Mouse (Mus musculus) cerebellum, postnatal 25 days (tissue): Measurements from ENCODE around the gene Zbtb16.

Experiments used
- DNase-seq, 2 experiments: peaks; one replicate each; pipeline ENCODE4 v3.0.0; 2021; ENCODE audit warnings: mixed read lengths in 2 of 2

Gene Zbtb16

GRCm38 (mm10) chr9:48697470-48697815 lies 138.6 kb downstream of the Zbtb16 start:
- no peak for DNase-seq

- DNase-seq: no peak
Observed at GRCm38 (mm10) chr9:48696731-48697469, 139.1 kb downstream of the Zbtb16 start.

GRCm38 (mm10) chr9:48696330-48696729 lies 139.7 kb downstream of the Zbtb16 start:
- DNase-seq: no peak

DNA sequence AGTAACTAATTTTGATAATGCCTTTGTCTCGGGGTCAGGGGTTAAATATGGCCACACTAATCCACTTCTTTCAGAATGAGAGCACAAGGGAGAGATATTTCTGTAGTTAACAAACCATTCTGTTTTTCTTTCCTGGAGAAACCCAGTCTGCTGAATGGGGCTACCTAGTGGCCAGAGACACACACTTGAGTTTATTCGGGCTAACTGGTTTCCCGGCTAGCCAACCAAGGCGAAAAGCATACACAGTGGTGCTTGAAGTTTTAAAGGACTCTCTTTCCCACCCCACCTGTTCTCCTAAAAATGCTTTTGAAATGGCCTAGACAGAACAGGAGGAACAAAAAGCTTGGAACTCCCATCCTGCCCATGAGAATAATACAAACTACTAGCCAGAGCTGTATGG lies 140.2 kb downstream of the Zbtb16 start:
- DNase-seq: no peak

DNA sequence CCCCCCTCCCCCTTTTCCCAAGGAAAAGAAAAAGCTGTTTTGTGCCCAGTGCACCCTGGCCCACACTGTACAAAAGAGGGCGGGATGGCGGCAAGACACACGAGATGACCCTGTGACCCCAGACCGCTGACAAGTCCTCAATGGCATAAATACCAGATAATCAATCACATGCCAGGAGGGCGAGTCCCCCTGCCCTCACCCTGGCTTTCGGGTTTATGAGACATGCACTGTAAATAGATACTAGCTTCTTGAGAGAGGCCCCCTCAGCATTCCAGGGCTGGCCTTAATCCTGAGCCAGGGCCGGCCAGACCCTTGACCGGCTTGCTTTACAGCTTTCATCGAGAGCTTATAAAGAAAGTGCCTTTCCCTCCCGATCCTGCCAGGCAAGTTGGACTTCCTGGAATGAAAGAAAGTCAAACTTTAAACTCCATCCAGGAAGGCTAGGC lies 141.4 kb downstream of the Zbtb16 start:
- DNase-seq: no peak

GRCm38 (mm10) chr9:48693696-48694095 lies 142.3 kb downstream of the Zbtb16 start:
- no peak for DNase-seq

GRCm38 (mm10) chr9:48689718-48689980 lies 146.4 kb downstream of the Zbtb16 start:
- DNase-seq: no peak

- no peak for DNase-seq
Observed at GRCm38 (mm10) chr9:48688859-48689717, 146.9 kb downstream of the Zbtb16 start.

DNA sequence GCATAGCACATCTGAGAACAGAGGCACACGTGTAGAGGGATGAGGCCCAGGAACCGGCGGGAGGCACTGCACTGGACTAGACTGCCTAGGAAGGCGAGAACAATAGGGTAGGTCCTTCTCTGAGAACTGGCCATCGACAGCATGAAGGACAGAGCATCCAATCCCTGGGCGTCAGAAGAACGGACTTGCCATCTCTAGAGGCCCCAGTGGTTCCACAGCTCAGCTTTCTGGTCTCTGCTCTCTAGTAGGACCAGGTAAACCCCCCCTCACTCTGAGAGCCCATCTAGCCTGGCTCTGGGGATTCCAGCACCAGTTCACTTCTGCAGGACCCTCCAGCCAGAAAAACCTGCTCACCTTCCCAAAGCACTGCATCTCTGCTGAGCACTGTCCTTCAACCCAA lies 148.1 kb downstream of the Zbtb16 start:
- DNase-seq: no peak

DNA sequence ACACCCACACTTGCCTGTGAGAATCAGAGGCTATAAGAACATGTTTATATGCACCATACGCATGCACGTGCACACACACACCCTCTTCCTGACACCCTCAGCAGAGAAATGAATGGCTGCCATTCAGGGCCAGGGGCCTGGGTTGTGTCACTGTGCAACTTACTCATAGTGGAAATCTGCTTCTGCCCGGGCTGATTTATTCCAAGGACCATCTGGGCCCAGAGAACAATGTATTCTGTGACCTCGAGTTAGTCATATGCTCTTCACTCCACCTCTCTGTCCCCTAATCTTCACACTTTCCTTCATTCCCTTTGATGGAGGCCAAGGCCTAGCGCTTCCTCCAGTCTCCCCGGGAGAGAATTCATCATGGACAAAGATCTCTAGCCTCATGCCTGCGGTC lies 150.3 kb downstream of the Zbtb16 start:
- no peak for DNase-seq

DNA sequence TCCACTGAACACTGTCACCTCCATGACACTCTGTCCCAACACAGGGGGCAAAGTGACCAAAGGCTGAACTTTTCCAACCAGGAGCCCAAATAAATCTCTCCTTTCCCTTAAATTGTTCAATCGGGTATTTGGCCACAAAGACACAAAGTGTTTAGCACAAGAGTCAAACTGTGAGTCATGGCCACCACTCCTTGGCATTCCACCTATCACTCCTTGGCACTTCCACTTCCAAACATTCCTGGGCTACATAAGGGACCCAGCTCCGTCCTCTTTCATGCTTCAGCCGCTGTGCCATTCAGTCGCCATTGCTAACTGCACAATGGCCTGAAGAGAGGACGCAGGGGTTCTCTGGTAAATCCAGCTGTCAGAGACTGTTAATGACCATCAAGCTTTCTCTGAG lies 151.9 kb downstream of the Zbtb16 start:
- no peak for DNase-seq

DNA sequence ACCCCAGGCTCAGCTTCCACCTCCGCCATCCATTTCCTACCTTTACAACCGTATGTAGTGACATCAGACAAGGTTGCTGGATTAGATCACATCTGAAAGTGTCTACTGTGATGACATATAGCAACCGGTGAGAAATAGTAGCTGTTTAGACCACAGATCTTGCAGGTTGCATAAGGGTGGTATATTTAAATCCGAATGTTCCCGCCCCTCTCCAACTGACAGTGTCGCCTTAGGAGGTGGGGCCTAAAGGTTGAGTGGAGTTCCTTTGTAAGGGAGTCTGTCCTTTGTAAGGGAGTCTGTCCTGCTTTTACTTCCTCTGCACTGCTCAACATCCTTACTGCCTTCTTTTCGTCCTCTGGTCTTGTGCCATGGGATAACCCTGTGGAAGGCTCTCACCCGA lies 154.8 kb downstream of the Zbtb16 start:
- no peak for DNase-seq

DNA sequence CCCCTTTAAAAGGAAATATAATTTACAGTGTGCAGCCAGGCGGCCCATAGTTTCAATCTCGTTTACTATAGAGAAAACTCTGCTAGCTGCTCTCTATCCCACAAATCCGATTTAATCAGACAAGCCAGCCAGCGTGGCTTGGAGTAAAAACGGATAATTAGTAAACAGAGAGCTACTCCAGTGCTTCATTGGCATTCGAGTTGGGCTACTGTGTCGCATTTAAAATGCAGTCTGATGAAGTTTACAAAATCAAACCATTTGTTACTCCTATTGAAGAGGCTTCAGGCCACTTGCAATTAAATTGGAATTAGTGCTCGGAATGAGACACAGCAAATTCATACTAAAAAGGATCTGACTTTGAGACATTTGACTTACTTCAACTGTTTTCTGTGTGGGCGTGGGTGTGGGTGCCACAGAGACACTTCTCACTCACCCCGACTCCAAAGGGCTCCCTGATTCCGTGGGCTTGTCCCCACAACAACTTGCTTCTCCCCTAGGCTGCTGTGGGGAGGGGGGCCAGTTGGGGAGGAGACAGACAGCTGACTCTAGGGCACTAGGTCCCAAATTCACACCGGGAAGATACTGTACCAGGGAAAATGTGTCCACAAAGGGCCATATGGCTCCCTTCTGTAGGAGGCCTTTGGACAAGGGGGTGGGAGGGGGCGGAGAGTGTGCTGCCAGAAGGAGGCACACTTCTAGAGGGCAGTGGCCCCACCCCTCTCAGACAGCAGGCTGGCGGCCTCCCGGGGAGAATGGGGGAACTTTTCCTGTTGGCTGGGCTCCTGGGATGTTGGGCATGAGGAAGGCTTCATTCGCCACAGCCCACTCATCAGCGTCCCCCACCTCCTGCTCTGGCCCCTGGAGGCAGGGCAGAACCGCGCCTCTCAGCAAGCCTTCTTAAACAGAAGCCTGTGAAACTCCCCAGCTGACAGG lies 157.3 kb downstream of the Zbtb16 start:
- peak; percentile 75 to 77 for DNase-seq

- DNase-seq: peak in 1 of 2 experiments; percentile 16
Observed at GRCm38 (mm10) chr9:48675151-48675790, 160.8 kb downstream of the Zbtb16 start.

- DNase-seq: no peak
Observed at GRCm38 (mm10) chr9:48674359-48675015, 161.5 kb downstream of the Zbtb16 start.

DNA sequence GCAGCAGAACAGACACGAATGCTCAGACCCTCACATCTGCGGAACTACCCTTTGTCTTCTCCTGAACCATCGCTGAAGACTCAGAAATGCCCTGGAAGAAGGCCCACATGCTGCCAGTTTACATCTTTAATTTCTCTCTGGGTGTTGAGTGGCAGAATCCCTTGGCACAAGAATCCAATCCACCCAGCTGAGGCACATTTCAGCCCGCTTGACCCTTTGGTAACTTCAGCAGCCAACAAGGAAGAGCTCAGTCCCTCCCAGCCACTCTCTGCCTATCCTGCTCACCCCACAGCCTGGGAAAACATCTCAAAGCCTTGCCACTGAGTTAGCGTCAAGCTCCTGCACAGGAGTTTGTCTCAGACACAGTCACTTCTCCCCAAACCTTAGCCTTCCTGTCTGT lies 162.2 kb downstream of the Zbtb16 start:
- no peak for DNase-seq

DNA sequence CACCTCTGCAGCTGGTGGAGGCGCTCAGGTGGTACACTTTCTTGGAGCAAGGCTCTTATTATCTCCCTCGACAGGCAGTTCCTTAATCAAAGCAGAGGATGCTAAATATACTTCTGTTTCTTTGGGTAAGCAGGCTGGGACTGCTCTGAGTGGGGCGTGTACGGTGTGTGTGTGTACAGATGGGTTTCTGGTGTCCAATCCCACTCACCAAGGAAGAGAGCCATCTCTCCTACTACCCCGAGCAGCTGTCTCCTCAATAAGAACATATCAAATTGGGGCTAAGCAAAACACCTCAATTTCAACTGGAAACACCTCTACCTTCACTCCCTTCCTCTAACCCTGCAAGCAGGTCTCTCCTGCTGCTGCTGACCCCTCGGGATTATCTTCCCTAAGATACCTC lies 162.8 kb downstream of the Zbtb16 start:
- DNase-seq: no peak

DNA sequence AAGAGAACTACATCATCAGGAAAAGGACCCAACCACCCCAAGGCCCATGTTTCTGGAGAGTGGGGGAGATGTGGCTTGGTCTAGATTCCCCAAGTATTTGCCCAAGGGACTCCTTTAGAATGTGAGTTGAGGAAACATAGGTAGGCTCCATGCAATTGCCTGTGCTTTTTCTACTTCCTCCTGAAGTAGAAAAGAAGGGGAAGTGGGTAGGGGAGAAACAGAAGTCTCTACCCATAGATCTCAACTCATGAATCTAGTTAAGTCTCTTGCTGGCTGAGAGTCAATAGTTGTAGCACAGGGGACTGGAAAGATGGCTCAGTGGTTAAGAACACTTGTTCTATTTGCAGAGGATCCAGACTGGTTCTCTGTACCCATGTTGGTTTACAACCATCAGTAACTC lies 164.2 kb downstream of the Zbtb16 start:
- no peak for DNase-seq

GRCm38 (mm10) chr9:48670156-48670555 lies 165.9 kb downstream of the Zbtb16 start:
- DNase-seq: no peak

- DNase-seq: no peak
Observed at GRCm38 (mm10) chr9:48669672-48670071, 166.3 kb downstream of the Zbtb16 start.

GRCm38 (mm10) chr9:48666702-48667101 lies 169.3 kb downstream of the Zbtb16 start:
- DNase-seq: no peak

DNA sequence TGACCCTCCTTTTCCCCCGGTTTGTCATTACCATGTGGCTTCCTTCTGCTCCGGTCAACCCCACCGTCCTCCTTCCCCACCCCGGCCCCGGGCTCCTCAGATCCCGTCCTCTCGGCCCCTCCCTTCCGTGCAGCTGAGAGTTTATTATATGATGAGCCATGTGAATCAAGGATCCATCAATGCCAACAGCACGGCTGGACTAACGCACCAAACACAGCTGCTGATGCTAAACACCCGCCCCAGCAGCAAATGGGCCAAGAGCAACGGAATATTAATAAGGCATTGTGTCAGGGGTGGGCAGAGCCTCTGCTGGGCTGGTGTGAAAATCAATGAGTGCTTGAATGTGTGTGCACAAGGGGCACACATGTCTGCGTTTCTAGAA lies 173.0 kb downstream of the Zbtb16 start:
- DNase-seq: no peak
